Mouse (Mus musculus) R1 (cell line): ENCODE data around the gene Tdrkh.

Experiments used
- DNase-seq: peaks from one replicate; pipeline ENCODE4 v3.0.0-alpha.2; 2018; ENCODE audit warnings: low read depth, low spot score

Tdrkh gene

DNA sequence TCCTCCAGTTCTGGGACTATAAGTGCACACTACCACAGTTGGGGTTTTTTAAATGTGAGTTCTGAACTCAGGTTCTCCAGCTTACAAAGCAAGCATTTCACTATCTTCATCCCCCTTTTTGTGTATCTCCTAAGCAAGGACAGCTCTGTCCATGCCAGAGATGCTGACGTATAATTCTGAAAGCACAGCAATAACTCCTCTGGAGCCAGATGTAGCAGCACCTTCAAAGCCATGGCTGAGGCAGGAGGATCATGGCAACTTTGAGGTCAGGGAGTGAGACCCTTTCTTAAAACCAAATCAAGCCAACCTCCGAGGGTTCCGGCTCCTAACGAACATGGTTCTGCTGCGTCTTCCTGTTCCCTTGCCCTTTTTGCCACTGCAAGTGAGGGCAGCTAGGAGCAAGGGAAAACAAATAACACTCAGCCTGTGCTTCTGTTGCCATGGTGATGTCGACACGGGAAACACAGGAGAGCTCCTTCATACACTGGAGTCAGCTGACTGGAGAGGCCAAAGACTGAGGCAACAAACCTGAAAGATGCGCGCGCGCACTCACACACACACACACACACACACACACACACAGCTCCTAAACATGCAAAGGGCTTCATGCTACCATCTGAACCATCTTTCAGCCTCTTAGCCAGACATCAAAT, 51.0 kb downstream of the Tdrkh start:
- peak; percentile 83 for DNase-seq

DNA sequence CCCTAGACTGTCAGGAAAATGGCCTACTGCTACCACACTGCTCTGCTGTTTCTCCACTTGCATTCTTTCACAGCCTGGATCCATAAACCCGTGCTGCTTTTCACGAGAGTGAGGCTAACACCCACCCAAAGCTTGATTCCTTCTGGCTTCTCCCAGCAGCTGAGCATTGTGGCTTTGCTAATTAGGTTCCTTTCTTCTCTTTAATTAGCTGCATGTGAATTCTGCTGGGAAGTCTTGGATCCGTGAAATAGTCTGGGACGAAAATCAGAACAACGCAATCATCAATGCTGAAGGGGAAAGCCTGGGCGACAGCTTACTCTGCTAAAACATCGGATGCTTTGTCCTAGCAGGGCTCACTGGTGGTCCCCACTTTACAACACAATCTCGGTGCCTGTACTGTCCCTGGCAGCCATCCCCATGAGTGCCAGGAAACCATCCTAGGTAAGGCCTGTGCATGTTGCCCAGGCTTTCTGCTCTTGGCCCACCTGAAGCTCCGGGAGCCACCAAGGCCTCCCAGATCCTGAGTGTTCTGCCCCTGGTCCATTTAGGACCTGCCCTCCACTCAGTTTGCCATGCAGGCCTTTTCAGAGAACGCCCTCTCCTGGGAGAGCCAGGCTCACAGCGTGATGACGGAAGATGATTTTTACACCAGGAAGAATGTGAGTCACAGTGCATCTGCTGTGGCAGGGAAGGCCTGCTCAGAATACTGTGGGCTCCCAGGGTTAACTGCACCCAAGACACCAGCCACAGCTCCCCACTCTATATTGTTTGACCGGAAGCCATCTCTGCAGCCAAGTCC, 52.8 kb downstream of the Tdrkh start:
- DNase-seq, result no peak

DNA sequence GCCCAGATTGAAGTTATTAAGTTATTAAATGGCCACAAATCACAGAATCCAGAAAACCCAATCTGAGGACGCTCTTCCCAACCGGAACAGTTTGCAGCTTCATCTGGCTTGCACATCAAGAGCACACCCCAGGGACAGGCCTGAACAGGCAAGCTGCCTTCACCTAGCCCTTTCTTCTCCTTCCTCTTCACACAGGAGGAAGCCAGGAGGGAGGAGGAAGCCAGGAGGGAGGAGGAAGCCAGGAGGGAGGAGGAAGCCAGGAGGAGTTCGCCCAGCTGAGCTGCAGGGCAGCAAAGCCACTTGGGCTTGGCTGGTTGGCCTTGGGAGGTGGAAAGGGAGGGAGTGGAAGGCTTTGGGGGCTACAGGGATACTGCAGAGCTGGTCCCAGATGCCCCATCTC, 55.9 kb downstream of the Tdrkh start:
- DNase-seq, result no peak

DNA sequence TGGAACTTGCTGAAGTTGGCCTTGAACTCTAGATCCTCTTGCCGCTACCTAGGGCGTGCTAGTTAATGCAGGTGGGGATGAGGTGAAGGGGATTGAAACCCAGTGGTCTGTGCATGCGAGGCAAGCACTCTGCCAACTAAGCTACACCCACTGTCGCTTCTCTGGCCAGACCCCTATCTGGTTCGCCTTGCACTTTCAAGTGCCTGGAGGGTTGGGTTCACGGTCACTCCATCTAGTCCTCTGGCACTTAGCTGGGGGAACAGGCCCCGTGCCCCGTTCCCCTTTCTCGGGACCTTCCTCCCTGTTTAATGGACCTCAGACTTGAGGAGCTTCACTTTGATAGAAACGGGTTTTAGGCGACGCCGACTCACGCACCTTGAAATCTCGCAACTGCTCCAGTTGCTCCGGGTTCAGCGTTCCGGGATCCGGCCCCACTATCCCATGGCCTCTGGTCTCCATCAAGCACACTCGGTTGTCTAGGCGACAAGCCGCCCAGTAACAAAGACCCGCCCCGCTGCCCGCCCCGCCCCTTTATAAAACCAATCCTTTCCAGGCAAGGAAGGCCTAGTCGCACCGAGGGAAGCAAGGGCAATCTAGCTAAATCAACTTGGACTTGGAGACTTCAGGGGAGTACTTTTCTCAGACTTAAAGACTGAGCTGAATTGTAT, 59.5 kb downstream of the Tdrkh start:
- DNase-seq, result peak; percentile 81

DNA sequence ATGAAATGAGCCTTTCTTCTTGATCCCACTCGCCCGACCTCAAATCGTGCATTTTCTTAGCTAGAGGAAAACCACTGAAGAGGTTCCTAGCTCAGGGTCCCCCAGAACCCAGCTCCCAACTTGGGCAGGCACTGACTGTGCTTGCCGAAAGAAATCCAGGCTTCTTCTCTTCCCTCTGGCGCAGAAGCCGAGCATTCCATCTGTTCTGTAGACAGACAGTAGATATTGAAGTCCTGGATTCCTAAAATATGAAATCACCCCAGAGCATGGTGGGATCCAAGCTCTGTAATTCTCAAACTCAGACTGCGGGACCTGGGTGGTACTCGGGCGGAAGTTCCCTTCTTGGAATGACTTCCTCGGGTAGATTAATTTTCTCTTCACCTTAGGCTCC, 60.0 kb downstream of the Tdrkh start:
- DNase-seq, result no peak

DNA sequence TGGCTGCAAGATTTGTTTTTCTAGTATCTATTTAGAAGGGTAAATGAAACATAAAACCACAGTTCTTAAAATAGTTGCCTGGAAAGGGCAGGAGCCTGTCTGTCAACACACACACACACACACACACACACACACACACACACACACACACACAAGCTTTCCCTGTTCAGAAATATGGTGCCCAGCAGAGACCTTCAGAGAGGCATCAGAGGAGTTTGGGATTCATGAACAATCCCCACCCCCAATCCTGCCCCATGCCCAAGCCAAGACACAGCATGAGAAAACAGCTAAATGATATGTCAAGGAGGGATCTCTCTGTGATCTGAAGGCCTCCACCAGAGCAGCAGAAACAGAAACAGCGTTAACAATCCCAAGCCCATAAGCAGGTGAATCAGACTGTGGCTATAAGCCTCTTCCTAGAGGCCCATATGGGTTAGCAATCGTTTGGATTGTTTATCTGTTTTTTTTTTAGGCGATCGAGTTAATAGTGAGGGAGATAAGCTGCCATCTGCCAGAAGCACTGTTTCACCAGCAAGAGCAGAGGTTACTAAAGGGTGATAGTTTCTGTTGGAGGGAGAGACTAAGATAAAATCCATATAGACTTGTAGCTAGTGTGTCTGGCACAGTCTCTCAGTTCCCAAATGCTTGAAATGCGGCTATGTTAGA, 60.6 kb downstream of the Tdrkh start:
- DNase-seq, result no peak

DNA sequence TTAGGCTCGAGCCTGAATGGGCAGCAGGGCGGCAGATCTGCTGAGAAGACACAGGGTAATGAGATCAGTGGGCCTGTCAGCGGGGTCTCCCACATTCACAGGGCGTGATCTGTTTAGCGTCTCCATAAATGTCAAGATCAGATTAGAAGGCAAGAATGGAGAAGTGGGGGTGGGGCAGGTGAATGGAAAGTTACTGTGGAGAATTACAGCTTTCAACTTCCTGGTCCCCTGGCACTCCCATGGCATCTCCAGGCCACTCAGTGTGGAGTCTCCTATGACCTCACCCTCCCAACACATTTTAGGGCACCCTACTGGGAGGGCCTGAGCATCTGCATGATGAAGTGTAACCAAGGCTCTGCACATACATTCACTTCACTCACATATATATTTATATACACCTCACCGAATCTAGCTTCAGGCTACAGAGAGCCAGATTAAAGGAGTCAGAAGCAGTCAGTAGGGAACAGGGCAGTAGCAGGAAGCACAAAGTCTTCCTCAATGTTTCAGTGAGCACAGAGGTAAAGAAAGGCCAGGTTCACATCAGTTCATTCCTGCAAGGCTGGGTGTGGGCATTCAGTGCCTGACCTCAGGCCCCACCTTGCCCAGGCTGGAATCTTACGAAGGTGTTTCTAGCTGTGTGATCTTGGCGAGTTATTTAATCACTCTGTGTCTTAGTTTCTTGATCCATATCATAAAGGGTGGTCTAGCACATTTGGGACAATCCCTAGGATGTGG, 63.4 kb downstream of the Tdrkh start:
- no peak for DNase-seq

DNA sequence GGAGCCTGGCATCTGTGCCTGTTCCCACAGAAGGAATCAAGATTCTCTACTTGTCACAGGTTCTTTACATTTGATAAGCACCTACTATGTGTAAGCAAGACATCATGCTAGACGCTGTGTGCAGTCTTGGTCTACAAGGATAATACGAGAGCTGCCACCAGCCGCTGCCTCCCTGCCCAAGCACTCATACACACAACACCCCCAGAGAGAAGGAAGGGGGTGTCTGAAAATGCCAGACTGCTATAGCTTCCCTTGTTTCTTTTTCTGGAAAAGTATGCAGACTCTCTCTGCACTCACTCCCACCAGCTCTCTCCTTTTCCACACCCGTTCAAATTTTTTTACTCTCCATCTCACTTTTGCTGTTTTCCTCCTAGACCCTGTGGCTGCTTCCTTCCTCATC, 64.4 kb downstream of the Tdrkh start:
- DNase-seq, result no peak

DNA sequence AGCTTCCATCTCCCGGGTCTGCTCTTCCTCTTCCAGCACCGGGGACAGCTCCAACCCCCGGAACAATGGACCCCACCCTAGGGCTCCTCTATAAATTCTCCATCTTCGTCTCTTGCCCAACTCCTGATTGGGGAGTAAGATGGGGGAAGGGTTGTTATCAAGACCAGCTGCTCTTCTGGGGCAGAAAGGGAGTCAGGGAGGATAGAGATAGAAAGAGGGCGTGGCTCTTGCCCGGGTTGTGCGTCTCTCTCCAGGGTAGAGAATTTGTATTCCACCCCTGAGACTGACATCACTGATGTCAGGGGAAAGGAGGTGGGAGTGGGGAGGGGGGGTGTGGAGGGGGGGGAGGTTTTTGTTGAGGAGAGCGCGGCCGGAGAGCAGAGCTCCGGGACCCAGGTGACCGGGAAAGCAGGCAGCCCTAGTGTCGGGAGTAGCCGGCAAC, 64.9 kb downstream of the Tdrkh start, which contains the start of gene Celf3:
Gene Celf3, plus strand, starts transcription at position 315 of the 442 bp plus-strand sequence.
- peak; percentile 53 for DNase-seq

DNA sequence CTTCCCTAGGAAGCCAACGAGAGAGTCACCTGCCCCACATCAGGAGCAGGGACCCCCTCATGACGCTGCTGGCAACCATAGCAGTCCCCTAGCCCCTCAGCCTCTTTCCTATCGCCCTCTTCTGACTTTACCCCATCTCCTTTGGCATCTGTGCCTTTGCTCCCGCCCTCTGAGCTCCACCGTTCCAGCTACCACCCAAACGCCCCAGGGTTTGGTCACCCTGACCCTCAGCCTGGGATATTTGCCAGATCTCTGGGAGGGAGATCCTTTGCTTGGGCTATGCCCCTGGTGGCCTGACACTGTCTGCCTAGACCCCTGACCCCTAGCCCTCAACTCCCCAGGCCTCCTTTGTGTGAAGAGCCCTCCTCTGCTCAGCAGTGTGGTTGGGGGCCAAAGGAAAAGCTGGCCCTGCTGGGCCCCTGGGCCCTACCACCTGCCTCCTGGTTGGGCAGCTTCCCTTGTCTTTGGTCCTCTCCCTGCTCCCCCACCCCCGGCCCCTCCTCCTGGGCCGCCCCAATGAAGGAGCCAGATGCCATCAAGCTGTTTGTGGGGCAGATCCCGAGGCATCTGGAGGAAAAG, 65.6 kb downstream of the Tdrkh start:
- no peak for DNase-seq

DNA sequence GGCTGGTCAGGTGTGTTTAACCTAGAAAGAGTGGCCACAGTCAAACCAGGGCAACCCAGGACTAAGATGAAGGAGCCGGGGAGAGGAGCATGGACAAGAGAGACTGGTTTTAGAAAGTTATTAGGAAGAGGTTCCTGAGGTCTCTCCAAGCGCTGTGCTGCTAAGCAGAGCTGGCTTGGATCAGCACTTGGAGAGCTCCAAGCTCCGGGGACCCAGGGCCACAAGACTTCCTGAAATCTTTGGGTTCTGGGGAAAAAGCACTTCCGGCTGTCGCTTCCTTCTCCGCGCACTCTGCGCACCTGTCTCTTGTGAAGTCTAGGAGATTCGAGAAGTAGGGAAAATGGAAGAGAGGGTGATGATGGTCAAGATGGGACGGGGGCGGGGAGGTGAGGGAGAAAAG, 66.5 kb downstream of the Tdrkh start:
- peak; percentile 67 for DNase-seq

DNA sequence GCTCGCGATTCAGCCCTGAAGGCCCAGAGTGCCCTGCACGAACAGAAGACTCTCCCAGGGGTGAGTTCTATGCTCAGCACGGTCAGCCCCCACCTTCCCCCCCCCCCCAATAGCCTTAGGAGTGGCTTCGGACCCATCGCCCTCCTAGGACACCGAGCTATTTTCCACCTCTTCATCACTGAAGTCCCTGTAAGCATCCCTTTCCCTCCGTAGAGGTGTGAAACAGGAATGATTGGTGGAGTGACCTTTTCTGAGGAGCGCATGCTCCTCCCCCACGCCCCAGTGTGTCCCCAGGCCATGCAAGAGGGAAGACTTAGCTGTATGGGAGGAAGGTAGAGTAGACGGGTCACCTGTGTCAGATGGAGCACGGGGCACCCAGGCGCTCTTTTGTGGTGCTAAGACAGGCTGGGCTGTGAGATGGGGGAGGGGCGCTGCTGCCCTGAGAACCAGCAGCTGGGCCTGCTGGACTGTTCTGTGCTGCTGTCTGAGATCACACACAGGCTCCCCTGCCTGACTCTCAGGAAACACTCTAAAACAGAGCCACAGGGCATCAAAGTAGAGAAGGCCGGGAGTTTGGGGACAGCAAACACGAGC, 67.3 kb downstream of the Tdrkh start, which contains the start of gene Riiad1:
Gene Riiad1, minus strand, starts transcription at position 51 of the 594 bp plus-strand sequence.
- DNase-seq, result no peak

DNA sequence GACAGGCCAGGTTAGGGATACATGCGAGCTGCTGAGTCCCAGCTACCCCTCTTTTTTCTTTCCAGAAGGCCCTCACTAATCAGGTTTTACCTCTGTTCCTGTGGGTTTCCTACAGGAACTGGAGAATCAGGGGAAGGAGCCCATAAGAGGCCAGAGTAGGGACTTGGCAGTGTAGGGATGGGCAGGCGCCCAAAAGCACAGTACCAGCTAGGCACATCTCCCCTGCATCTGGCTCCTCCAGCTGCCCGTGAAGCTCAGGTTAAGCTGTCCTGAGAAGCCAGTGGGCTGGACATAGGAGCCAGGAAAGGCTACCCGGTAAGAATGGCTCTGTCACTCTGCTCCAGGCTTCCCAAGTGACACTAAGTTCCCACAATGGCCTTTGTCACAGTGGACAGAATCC, 68.4 kb downstream of the Tdrkh start:
- no peak for DNase-seq

DNA sequence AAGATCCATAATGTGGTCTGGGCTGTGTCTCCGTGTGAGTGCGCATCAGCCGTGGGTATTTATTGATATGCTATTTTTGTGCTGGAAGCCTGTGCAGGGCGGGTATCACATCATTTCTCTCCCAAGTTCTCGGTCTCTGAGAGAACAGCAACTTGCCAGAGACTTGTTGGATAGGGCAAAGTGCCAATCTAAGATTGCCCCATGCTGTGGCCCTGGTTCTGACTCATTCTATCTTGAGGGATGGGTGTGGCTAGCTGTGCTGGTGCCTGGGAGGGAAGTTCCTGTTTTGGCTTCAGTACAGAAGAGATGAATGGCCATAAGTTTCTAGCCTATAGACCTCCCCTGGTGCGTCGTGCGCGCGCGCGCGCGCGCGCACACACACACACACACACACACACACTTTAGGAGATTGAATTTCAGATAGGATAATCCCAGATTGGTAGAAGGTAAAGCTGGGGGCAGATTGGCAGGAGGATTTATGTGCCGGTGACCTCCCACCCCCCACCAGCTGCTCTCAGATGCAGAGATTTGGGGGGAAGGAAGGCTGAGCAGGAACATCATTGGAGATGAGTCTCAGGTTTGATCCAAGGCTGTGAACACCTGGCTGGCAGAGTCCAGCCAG, 69.8 kb downstream of the Tdrkh start:
- DNase-seq, result no peak

DNA sequence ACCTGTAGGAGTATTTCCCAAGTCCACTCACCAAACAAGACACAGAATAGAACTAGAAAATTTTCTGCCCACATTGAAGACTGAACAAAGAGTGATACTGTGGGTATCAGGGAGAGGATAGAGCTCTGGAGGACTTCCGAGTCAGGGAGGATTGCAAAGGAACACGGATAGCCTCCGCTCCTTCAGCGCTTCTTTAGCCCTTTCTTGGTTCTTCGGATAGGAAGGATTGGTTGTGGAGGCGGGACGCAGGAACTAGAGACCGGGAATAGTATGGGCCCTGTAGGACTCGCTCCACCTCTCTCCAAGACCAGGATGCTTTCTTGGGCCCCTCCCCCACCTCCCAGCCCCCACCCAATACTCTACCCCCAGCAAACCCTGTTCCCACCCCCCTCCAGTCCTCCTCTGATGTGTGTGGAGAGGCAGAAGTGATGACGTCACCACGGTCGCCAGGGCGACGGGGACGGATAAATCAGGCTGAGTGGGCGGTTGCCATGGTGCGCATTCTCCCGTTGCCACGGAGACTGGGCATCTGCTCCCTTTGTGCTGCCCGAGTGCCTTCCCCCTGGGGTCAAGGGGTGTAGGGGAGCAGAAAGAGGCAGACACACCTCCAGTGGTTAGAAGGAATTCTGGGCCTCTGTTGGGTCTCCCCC, 70.8 kb downstream of the Tdrkh start:
- peak; percentile 83 for DNase-seq
